Mouse (Mus musculus): Measurements from ENCODE around the gene Tmem274. TPM values are rescaled to one million over a fixed set of nuclear protein-coding genes. Genes with fewer than 3 reads are reported as not detected.

Tmem274 gene
- polyA plus RNA-seq, 2 experiments = not detected

DNA sequence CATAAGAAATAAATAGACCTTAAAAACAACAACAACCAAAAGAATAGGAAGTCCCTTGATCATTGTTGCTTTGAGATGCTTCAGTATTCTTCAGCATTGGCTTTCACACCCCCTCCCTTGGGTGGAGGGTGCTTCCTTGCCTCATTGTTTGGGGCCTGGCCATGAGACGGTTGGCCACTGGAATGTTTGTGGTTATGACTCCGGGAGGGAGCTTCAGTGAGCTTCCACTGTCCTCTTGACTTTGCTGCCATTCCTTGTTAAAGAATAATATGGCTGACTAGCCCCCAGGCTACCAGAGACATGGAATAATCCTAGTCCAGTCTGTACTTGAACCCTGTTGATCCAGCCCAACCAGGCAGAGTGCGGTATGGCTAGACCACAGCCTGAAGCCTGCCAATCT, 29.7 kb downstream of the Tmem274 start:
- H3K9ac ChIP-seq (replicated peaks) = no peak overlapping the region
- ATAC-seq (ENCODE audit: insufficient read depth) (no peak), DNase-seq (ENCODE audit: low read depth in 3 of 3, low spot score in 3 of 3) (no peak)
- H3K27me3 ChIP-seq (ENCODE audit: control insufficient read depth, insufficient read depth, low read length) = no peaks in the 10 kb centered on the region
- no peak overlapping the region for H3K4me2 ChIP-seq (ENCODE audit: low read depth)
- TF ChIP-seq CTCF (IDR thresholded peaks at IDR 0.05; ENCODE audit: low read depth) (no peak), EP300 (IDR thresholded peaks at IDR 0.05; ENCODE audit: low read depth) (no peak)
- H3K27ac ChIP-seq = no peak overlapping the region
- no peaks in the 10 kb centered on the region for H3K9me3 ChIP-seq (ENCODE audit: control insufficient read depth, low read length)
- WGBS (ENCODE audit: insufficient replicate concordance) = 38% methylated on average over 3 of the region's 3 CpGs
- H3K4me1 ChIP-seq (replicated peaks; ENCODE audit: control insufficient read depth in 2 of 2, insufficient read depth in 2 of 2, low read length in 1 of 2) = 0 out of 4 replicates have a peak, but pooled peaks cover 0 to 4% of the 10 kb centered on the region in 2 experiments
- H3K36me3 ChIP-seq (replicated peaks; ENCODE audit: control insufficient read depth, insufficient read depth, low read depth) = no peaks in the 10 kb centered on the region
- no peak overlapping the region for H3K4me3 ChIP-seq (ENCODE audit: insufficient read depth in 1 of 2, low read depth in 2 of 2, low read length in 2 of 2)

- Histone ChIP-seq H3K4me2 (ENCODE audit: low read depth) (no peak overlapping the region), H3K9me3 (ENCODE audit: control insufficient read depth, low read length) (no peaks in the 10 kb centered on the region), H3K36me3 (replicated peaks; ENCODE audit: control insufficient read depth, insufficient read depth, low read depth) (no peaks in the 10 kb centered on the region), H3K4me3 (ENCODE audit: insufficient read depth in 1 of 2, low read depth in 2 of 2, low read length in 2 of 2) (no peak overlapping the region), H3K27ac (no peak overlapping the region), H3K9ac (replicated peaks) (no peak overlapping the region), H3K27me3 (ENCODE audit: control insufficient read depth, insufficient read depth, low read length) (no peaks in the 10 kb centered on the region), H3K4me1 (replicated peaks; ENCODE audit: control insufficient read depth in 2 of 2, insufficient read depth in 2 of 2, low read length in 1 of 2) (0 out of 4 replicates have a peak, but pooled peaks cover 0 to 4% of the 10 kb centered on the region in 2 experiments)
- WGBS (ENCODE audit: insufficient replicate concordance) = 49% methylated on average over 6 of the region's 6 CpGs
- TF ChIP-seq EP300 (IDR thresholded peaks at IDR 0.05; ENCODE audit: low read depth) (no peak), CTCF (IDR thresholded peaks at IDR 0.05; ENCODE audit: low read depth) (no peak)
- ATAC-seq (ENCODE audit: insufficient read depth) (no peak), DNase-seq (ENCODE audit: low read depth in 3 of 3, low spot score in 3 of 3) (no peak)
Observed at GRCm38 (mm10) chr4:149511221-149511646, 34.1 kb downstream of the Tmem274 start.

DNA sequence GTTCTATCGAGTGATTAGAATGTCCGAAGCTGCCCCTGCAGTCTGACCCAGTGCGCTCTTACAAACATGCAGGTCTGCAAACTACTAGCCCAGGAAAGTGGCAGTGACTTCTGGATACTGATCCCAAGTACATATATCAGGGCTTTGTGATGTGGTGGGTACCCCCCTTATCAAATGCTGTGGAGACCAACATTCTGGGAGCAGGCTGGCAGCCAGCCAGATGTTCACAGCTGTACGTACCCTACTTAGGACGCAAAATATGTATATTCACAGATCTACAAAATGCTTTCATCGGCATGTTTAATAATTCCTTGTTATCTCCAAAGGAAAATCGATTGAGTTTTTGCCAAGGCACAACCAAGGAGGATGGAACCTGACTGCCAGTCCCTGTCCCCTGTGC, 34.9 kb downstream of the Tmem274 start:
- Histone ChIP-seq H3K27ac (no peak overlapping the region), H3K27me3 (ENCODE audit: control insufficient read depth, insufficient read depth, low read length) (no peaks in the 10 kb centered on the region), H3K9ac (replicated peaks) (no peak overlapping the region), H3K36me3 (replicated peaks; ENCODE audit: control insufficient read depth, insufficient read depth, low read depth) (no peaks in the 10 kb centered on the region), H3K9me3 (ENCODE audit: control insufficient read depth, low read length) (no peaks in the 10 kb centered on the region), H3K4me3 (ENCODE audit: insufficient read depth in 1 of 2, low read depth in 2 of 2, low read length in 2 of 2) (no peak overlapping the region), H3K4me2 (ENCODE audit: low read depth) (no peak overlapping the region), H3K4me1 (replicated peaks; ENCODE audit: control insufficient read depth in 2 of 2, insufficient read depth in 2 of 2, low read length in 1 of 2) (0 out of 4 replicates have a peak, but pooled peaks cover 0 to 4% of the 10 kb centered on the region in 2 experiments)
- ATAC-seq (ENCODE audit: insufficient read depth) (no peak), DNase-seq (ENCODE audit: low read depth in 3 of 3, low spot score in 3 of 3) (no peak)
- WGBS (ENCODE audit: insufficient replicate concordance) = 69% methylated on average over 7 of the region's 7 CpGs
- no peak for TF ChIP-seq EP300 (IDR thresholded peaks at IDR 0.05; ENCODE audit: low read depth)
- no peak for TF ChIP-seq CTCF (IDR thresholded peaks at IDR 0.05; ENCODE audit: low read depth)

GRCm38 (mm10) chr4:149515706-149516105, 38.5 kb downstream of the Tmem274 start:
- Histone ChIP-seq H3K27me3 (ENCODE audit: control insufficient read depth, insufficient read depth, low read length) (peaks cover 3% of the 10 kb centered on the region; the same call in 1 of the 2 replicates), H3K9ac (replicated peaks) (no peak overlapping the region), H3K4me3 (ENCODE audit: insufficient read depth in 1 of 2, low read depth in 2 of 2, low read length in 2 of 2) (no peak overlapping the region), H3K27ac (no peak overlapping the region), H3K4me2 (ENCODE audit: low read depth) (no peak overlapping the region), H3K4me1 (replicated peaks; ENCODE audit: control insufficient read depth in 2 of 2, insufficient read depth in 2 of 2, low read length in 1 of 2) (peaks cover 0 to 9% of the 10 kb centered on the region in 2 experiments; a peak in 2 of 4 replicates), H3K36me3 (replicated peaks; ENCODE audit: control insufficient read depth, insufficient read depth, low read depth) (no peaks in the 10 kb centered on the region), H3K9me3 (ENCODE audit: control insufficient read depth, low read length) (no peaks in the 10 kb centered on the region)
- TF ChIP-seq EP300 (IDR thresholded peaks at IDR 0.05; ENCODE audit: low read depth) (no peak), CTCF (IDR thresholded peaks at IDR 0.05; ENCODE audit: low read depth) (no peak)
- DNase-seq (ENCODE audit: low read depth in 3 of 3, low spot score in 3 of 3) = no peak
- WGBS (ENCODE audit: insufficient replicate concordance) = 77% methylated on average over 5 of the region's 5 CpGs
- ATAC-seq (ENCODE audit: insufficient read depth) = no peak

DNA sequence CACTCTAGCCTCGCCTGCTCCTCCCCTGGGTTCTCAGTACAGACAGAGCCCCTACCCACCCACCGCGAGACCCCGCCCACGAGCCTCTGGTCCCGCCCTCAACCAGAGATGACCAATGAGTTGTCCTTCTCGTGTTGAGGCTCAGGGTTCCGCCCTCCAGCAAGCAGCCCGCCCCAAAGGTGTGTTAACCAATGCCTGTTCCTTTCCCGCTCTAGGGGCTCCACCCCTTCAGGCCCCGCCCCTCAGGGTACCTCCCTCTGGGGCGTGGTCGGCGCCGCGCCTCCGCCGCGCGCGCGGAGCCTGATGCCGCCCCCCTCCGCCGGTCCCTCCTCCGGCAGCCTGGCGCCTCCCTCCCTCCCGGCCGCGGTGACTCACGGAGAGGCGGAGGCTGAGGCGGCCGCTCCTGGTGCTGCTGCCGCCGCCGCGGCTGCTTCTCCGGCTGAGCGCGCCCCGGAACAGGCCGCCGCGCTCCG, 40.7 kb downstream of the Tmem274 start, which contains the start of gene Ctnnbip1:
Gene Ctnnbip1, plus strand, starts transcription at position 369 of the 473 bp plus-strand sequence.
- Histone ChIP-seq H3K9me3 (ENCODE audit: control insufficient read depth, low read length) (no peaks in the 10 kb centered on the region), H3K27me3 (ENCODE audit: control insufficient read depth, insufficient read depth, low read length) (peaks cover 3% of the 10 kb centered on the region; the same call in 1 of the 2 replicates), H3K9ac (replicated peaks) (peak within 1 kb of the TSS; percentile 52), H3K4me3 (ENCODE audit: insufficient read depth in 1 of 2, low read depth in 2 of 2, low read length in 2 of 2) (peak within 1 kb of the TSS; percentile 44 to 49), H3K36me3 (replicated peaks; ENCODE audit: control insufficient read depth, insufficient read depth, low read depth) (no peaks in the 10 kb centered on the region), H3K4me2 (ENCODE audit: low read depth) (peak within 1 kb of the TSS; percentile 82), H3K27ac (no peak within 1 kb of the TSS), H3K4me1 (replicated peaks; ENCODE audit: control insufficient read depth in 2 of 2, insufficient read depth in 2 of 2, low read length in 1 of 2) (peaks cover 0 to 5% of the 10 kb centered on the region in 2 experiments; a peak in 2 of 4 replicates)
- TF ChIP-seq CTCF (IDR thresholded peaks at IDR 0.05; ENCODE audit: low read depth) (no peak), EP300 (IDR thresholded peaks at IDR 0.05; ENCODE audit: low read depth) (no peak)
- peak; percentile 83 to 88 (median 86) for DNase-seq (ENCODE audit: low read depth in 3 of 3, low spot score in 3 of 3)
- 1% methylated on average over 33 of the region's 46 CpGs for WGBS (ENCODE audit: insufficient replicate concordance)
- peak; percentile 97 for ATAC-seq (ENCODE audit: insufficient read depth)
